ENCODE assay signal across 22 mouse cellular contexts in the genomic region with DNA sequence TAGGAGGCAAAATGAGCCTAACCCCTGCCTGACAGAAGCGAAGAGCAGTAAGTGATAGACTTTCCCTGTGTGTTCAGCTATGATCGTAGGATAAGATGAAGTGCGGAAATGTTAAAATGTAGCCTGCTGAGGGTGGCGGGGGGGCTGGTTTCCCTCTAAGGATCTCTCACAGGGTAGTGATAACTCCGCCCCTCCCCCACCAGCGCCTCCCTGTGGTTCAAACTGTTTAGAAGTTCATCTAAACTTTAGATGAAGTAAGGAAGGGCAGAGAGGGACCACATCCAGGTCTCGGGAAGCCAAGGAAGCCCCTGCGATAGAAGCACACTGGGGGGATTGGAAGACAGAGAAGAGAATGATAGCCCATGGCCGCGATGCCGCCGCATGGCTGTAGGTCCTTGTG.
DNase-seq lines count a peak whose midpoint lies in the region; ATAC-seq lines count a peak whose summit lies in the region.
"Had no signal": no experiment of that assay in that cellular context is flagged by ENCODE, and none has a peak within 500 bp of the region (broad histone marks: within the 10 kb centered on the region; RNA-seq: fewer than 3 reads in every experiment).

No protein-coding gene starts in this region.

- peak; percentile 9 for DNase-seq in CD4-positive, CD25-positive, alpha-beta regulatory T cell, adult 2 months (ENCODE audit: low read depth, low spot score)
- DNase-seq in kidney, postnatal 4 days, result peak; percentile 23 to 43
- no peak for DNase-seq in kidney, postnatal 10 days
- DNase-seq in thymus, postnatal 14 days, result peak; percentile 8
- DNase-seq in thymus, postnatal 10 days (ENCODE audit: low spot score in 2 of 2), result no peak
- peak; percentile 15 for DNase-seq in splenic B cell, adult 2 months (ENCODE audit: low read depth, low spot score)
- DNase-seq in gastrocnemius, postnatal 25 days, result no peak
- DNase-seq: adrenal gland, postnatal 25 days; cerebellum, adult 11 months; cerebellum, postnatal 25 days; kidney, adult 11 months; kidney, postnatal 25 days; lung, embryonic 14.5 days; thymus, postnatal 36 days had no signal

- H3K27me3 ChIP-seq in splenic B cell, adult 2 months (ENCODE audit: control insufficient read depth, insufficient read depth, low read length, poor library complexity, severe bottlenecking), result no peaks in the 10 kb centered on the region; the same call in 1 of the 2 replicates
- H3K27me3 ChIP-seq: embryonic facial prominence, embryonic 15.5 days; heart, embryonic 12.5 days; hindbrain, embryonic 15.5 days; midbrain, embryonic 13.5 days; Patski had no signal

- no peaks in the 10 kb centered on the region for H3K36me3 ChIP-seq in splenic B cell, adult 2 months (ENCODE audit: control insufficient read depth, insufficient read depth, low read length, poor library complexity, severe bottlenecking)
- H3K36me3 ChIP-seq: embryonic facial prominence, embryonic 15.5 days; forebrain, embryonic 10.5 days; heart, embryonic 12.5 days; hindbrain, embryonic 15.5 days; limb, embryonic 10.5 days; midbrain, embryonic 13.5 days had no signal

- ATAC-seq in CD4-positive, CD25-positive, alpha-beta regulatory T cell, adult 4 months, result no peak
- ATAC-seq: midbrain, embryonic 13.5 days; Patski had no signal

Comparison
In these comparisons a context has a peak if more than half of its experiments do, and no peak if none do; other contexts are left out.
1. DNase-seq: peak in CD4-positive, CD25-positive, alpha-beta regulatory T cell, adult 2 months (single experiment), kidney, postnatal 4 days (2 of 2), thymus, postnatal 14 days (single experiment) and splenic B cell, adult 2 months (single experiment); none in kidney, postnatal 10 days (single experiment), thymus, postnatal 10 days (0 of 2) and gastrocnemius, postnatal 25 days (single experiment).